In the genomic region with DNA sequence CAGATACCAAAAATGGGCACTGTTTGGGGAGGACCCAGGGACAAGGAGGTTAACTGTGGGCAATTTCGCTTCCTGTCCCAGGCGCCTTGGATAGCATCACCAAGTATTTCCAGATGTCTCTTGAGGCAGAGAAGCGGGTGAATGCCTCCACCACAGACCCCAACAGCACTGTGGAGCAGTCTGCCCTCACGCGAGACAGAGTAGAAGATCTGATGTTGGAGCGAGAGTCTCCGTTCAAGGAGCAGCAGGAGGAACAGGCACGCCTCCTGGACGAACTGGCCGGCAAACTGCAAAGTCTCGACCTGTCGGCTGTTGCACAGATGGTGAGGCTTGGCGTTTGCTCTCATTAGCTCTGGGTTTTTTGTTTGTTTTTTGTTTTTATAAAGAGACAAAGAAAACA, we compare ENCODE assay signal across 15 mouse cellular contexts. TPM values are rescaled to one million over a fixed set of nuclear protein-coding genes. Genes with fewer than 3 reads are reported as not detected.
A peak's percentile ranks its signal among the peaks of the same experiment; 100 is the strongest.
DNase-seq lines count a peak whose midpoint lies in the region; ATAC-seq lines count a peak whose summit lies in the region.
"Had no signal": no experiment of that assay in that cellular context is flagged by ENCODE, and none has a peak within 500 bp of the region (broad histone marks: within the 10 kb centered on the region; RNA-seq: fewer than 3 reads in every experiment).

No protein-coding gene starts in this region.

- H3K9ac ChIP-seq in embryonic facial prominence, embryonic 13.5 days = no peak overlapping the region
- no peak overlapping the region for H3K9ac ChIP-seq in forebrain, embryonic 14.5 days (ENCODE audit: low read length)
- H3K9ac ChIP-seq: heart, embryonic 13.5 days had no signal

- H3K4me3 ChIP-seq in embryonic facial prominence, embryonic 13.5 days = no peak overlapping the region
- no peak overlapping the region for H3K4me3 ChIP-seq in forebrain, embryonic 14.5 days (ENCODE audit: low read depth, low read length)
- H3K4me3 ChIP-seq: heart, embryonic 13.5 days had no signal

- no peaks in the 10 kb centered on the region for H3K9me3 ChIP-seq in embryonic facial prominence, embryonic 13.5 days
- no peaks in the 10 kb centered on the region for H3K9me3 ChIP-seq in forebrain, embryonic 14.5 days (replicated peaks; ENCODE audit: control insufficient read depth, low read length)
- H3K9me3 ChIP-seq: heart, embryonic 13.5 days had no signal

- whole genome bisulfite sequencing in embryonic facial prominence, embryonic 13.5 days = 23% methylated on average over 13 of the region's 13 CpGs
- whole genome bisulfite sequencing in forebrain, embryonic 14.5 days = 76% methylated on average over 13 of the region's 13 CpGs

- peaks cover 91% of the 10 kb centered on the region for H3K36me3 ChIP-seq in embryonic facial prominence, embryonic 13.5 days
- H3K36me3 ChIP-seq in forebrain, embryonic 14.5 days (ENCODE audit: control insufficient read depth, insufficient read depth, low read length) = no peaks in the 10 kb centered on the region

- DNase-seq in cerebellum, adult 18-20 months = peak; percentile 26 to 28
- DNase-seq in cerebellum, postnatal 4 days (ENCODE audit: low spot score in 2 of 2) = no peak
- peak; percentile 36 for DNase-seq in left cerebral cortex, postnatal 4 days
- no peak for DNase-seq in left cerebral cortex, adult 11 months (ENCODE audit: low spot score)
- DNase-seq in mesoderm, embryonic 11.5 days (ENCODE audit: low read depth, low spot score) = peak; percentile 55
- no peak for DNase-seq in ovary, postnatal 10 days (ENCODE audit: low spot score)
- DNase-seq in forebrain, embryonic 14.5 days (ENCODE audit: low spot score) = no peak
- DNase-seq: gastrocnemius, postnatal 25 days; lung, adult 18-20 months; lung, postnatal 4 days; midbrain, embryonic 14.5 days had no signal

- H3K4me2 ChIP-seq in embryonic facial prominence, embryonic 13.5 days = peak overlapping the region; percentile 7; the same call in 1 of the 2 replicates
- no peak overlapping the region for H3K4me2 ChIP-seq in forebrain, embryonic 14.5 days (ENCODE audit: low read length)
- H3K4me2 ChIP-seq: heart, embryonic 13.5 days had no signal

- peak overlapping the region; percentile 74 for H3K27ac ChIP-seq in embryonic facial prominence, embryonic 13.5 days
- no peak overlapping the region for H3K27ac ChIP-seq in forebrain, embryonic 14.5 days (ENCODE audit: low read depth, low read length)
- H3K27ac ChIP-seq: heart, embryonic 13.5 days had no signal

- intact Hi-C loops in left cerebral cortex, postnatal 4 days (cut with DNase I) = loop anchor here (10.0 kb wide), 1 partner anchor 206 kb away; no protein-coding TSS in a partner anchor

- no peaks in the 10 kb centered on the region for H3K27me3 ChIP-seq in embryonic facial prominence, embryonic 13.5 days
- H3K27me3 ChIP-seq in forebrain, embryonic 14.5 days (replicated peaks; ENCODE audit: control insufficient read depth, insufficient read depth, low read length) = no peaks in the 10 kb centered on the region
- H3K27me3 ChIP-seq: heart, embryonic 13.5 days; Patski had no signal

- ATAC-seq in embryonic facial prominence, embryonic 13.5 days (ENCODE audit: insufficient number of reproducible peaks, insufficient read depth, low FRiP score, low TSS enrichment, low read depth) = no peak
- ATAC-seq in forebrain, embryonic 14.5 days = no peak
- ATAC-seq: forebrain, embryonic 16.5 days; Patski had no signal

- peaks cover 14% of the 10 kb centered on the region for H3K4me1 ChIP-seq in embryonic facial prominence, embryonic 13.5 days
- no peaks in the 10 kb centered on the region for H3K4me1 ChIP-seq in forebrain, embryonic 14.5 days (ENCODE audit: control insufficient read depth, insufficient read depth, low read length)

RNA-seq across cellular contexts. Expression of a gene that starts 30.4 kb away (rescaled TPM):
- total RNA-seq in left cerebral cortex, postnatal 4 days (2021) = 10 to 100 TPM; 86.5 to 94.7 TPM
- 138 and 142 TPM in 2 replicates for polyA plus RNA-seq in embryonic facial prominence, embryonic 13.5 days (2015; fragmentation: Nextera tagmentation; extraction: Ambion mirVana)
- 121 and 135 TPM in 2 replicates for polyA plus RNA-seq in forebrain, embryonic 14.5 days (2014; fragmentation: Nextera tagmentation; extraction: Ambion mirVana)

RNA-seq across cellular contexts. Expression of a gene that starts 55.8 kb away (rescaled TPM):
- total RNA-seq in left cerebral cortex, postnatal 4 days (2021) = 10 to 100 TPM; 50.9 to 55.7 TPM
- 61.9 and 85.0 TPM in 2 replicates for polyA plus RNA-seq in embryonic facial prominence, embryonic 13.5 days (2015; fragmentation: Nextera tagmentation; extraction: Ambion mirVana)
- 13.6 and 17.5 TPM in 2 replicates for polyA plus RNA-seq in forebrain, embryonic 14.5 days (2014; fragmentation: Nextera tagmentation; extraction: Ambion mirVana)

Comparison
In these comparisons a context has a peak if more than half of its experiments do, and no peak if none do; other contexts are left out.
1. DNase-seq: peak in cerebellum, adult 18-20 months (2 of 2), left cerebral cortex, postnatal 4 days (single experiment) and mesoderm, embryonic 11.5 days (single experiment); none in cerebellum, postnatal 4 days (0 of 2), left cerebral cortex, adult 11 months (single experiment), ovary, postnatal 10 days (single experiment) and forebrain, embryonic 14.5 days (single experiment).